Mouse (Mus musculus) CH12.LX (cell line): ENCODE data around the gene Timm23. TPM values are rescaled to one million over a fixed set of nuclear protein-coding genes. Genes with fewer than 3 reads are reported as not detected.

Experiments
- DNase-seq: peaks from one replicate; pipeline ENCODE4 v3.0.0-alpha.2; 2013; ENCODE audit errors: extremely low read depth
- H3K27ac ChIP-seq: 2 replicates; pipeline ENCODE4 v1.5.1; 2012; ENCODE audit warnings: low read depth, mild to moderate bottlenecking, control low read depth, moderate library complexity; ENCODE audit not compliant: insufficient read depth
- H3K27me3 ChIP-seq: replicated peaks from 2 replicates; pipeline ENCODE3; 2012; ENCODE audit warnings: inconsistent platforms
- H3K36me3 ChIP-seq, 2 experiments: replicated peaks in 1 of 2; 2 replicates each; pipeline versions ENCODE3 to v1.6.1; 2012; ENCODE audit warnings: inconsistent platforms in 1 of 2, low read length in 1 of 2, mild to moderate bottlenecking in 1 of 2, mixed read lengths in 1 of 2, moderate library complexity in 1 of 2; ENCODE audit not compliant: control insufficient read depth in 1 of 2, insufficient read depth in 1 of 2
- H3K4me1 ChIP-seq, 2 experiments: 2 replicates each; pipeline ENCODE4 v1.6.1; 2012; ENCODE audit warnings: inconsistent platforms in 1 of 2, moderate library complexity in 1 of 2; ENCODE audit not compliant: insufficient read depth in 2 of 2, control insufficient read depth in 1 of 2
- H3K4me2 ChIP-seq: 2 replicates; pipeline ENCODE4 v1.6.1; 2012; ENCODE audit warnings: low read depth, mild to moderate bottlenecking, control low read depth; ENCODE audit not compliant: poor library complexity, insufficient read depth, severe bottlenecking
- H3K4me3 ChIP-seq, 3 experiments: fragments of 150-350 bp in 1 of 3; sonication (generic) in 1 of 3; replicated peaks in 1 of 3; 2 replicates each; pipeline versions ENCODE3 to v1.5.1; 2011 to 2012; ENCODE audit warnings: low read depth in 2 of 3, low read length in 2 of 3, mild to moderate bottlenecking in 2 of 3, moderate library complexity in 2 of 3, control low read depth in 1 of 3, improper control_type of control experiment in 1 of 3, inconsistent platforms in 1 of 3, mixed read lengths in 1 of 3; ENCODE audit not compliant: poor library complexity in 1 of 3
- H3K79me2 ChIP-seq: replicated peaks from 2 replicates; pipeline ENCODE4 v1.6.1; 2012; ENCODE audit warnings: mild to moderate bottlenecking, moderate library complexity; ENCODE audit not compliant: control insufficient read depth, poor library complexity, insufficient read depth, severe bottlenecking; ENCODE audit errors: extremely low read depth
- H3K9ac ChIP-seq: 2 replicates; pipeline ENCODE4 v1.6.1; 2012; ENCODE audit warnings: low read depth, mild to moderate bottlenecking, control low read depth, moderate library complexity; ENCODE audit not compliant: insufficient read depth
- H3K9me3 ChIP-seq: replicated peaks from 2 replicates; pipeline ENCODE3; 2012; ENCODE audit warnings: low read length, inconsistent platforms, mixed read lengths
- CTCF ChIP-seq, 2 experiments: IDR thresholded peaks in 1 of 2; conservative IDR thresholded peaks in 1 of 2; 2 replicates each; pipeline ENCODE4 v1.5.1; 2011 to 2012; ENCODE audit warnings: low read depth in 2 of 2, low read length in 2 of 2, improper control_type of control experiment in 1 of 2, inconsistent platforms in 1 of 2, mild to moderate bottlenecking in 1 of 2, moderate library complexity in 1 of 2
- ELF1 ChIP-seq: IDR thresholded peaks from 2 replicates; pipeline ENCODE4 v1.6.1; 2014; ENCODE audit warnings: low read depth, mild to moderate bottlenecking, inconsistent platforms, low read length, improper control_type of control experiment
- GABPA ChIP-seq: IDR thresholded peaks from 2 replicates; pipeline ENCODE4 v1.6.1; 2012; ENCODE audit warnings: low read depth, low read length, improper control_type of control experiment, inconsistent platforms; ENCODE audit not compliant: insufficient replicate concordance
- JUN ChIP-seq: IDR thresholded peaks from 2 replicates; pipeline ENCODE4 v1.6.1; 2011; ENCODE audit warnings: low read depth, mild to moderate bottlenecking, low read length, improper control_type of control experiment, moderate library complexity; ENCODE audit not compliant: insufficient read depth
- MAFK ChIP-seq: IDR thresholded peaks from 2 replicates; pipeline ENCODE4 v1.6.1; 2011; ENCODE audit warnings: low read length, improper control_type of control experiment; ENCODE audit not compliant: insufficient replicate concordance
- MAZ ChIP-seq: IDR thresholded peaks from 2 replicates; pipeline ENCODE4 v1.6.1; 2012; ENCODE audit warnings: low read depth, mild to moderate bottlenecking, inconsistent platforms, low read length, improper control_type of control experiment, moderate library complexity
- MYC ChIP-seq: IDR thresholded peaks from 2 replicates; pipeline ENCODE4 v1.6.1; 2011; ENCODE audit warnings: low read depth, mild to moderate bottlenecking, improper control_type of control experiment, low read length
- NELFE ChIP-seq: IDR thresholded peaks from 2 replicates; pipeline ENCODE4 v1.6.1; 2011; ENCODE audit warnings: low read depth, low read length, improper control_type of control experiment
- NRF1 ChIP-seq: IDR thresholded peaks from 2 replicates; pipeline ENCODE4 v1.6.1; 2014; ENCODE audit warnings: low read depth, mild to moderate bottlenecking, inconsistent platforms, low read length, improper control_type of control experiment, moderate library complexity
- RAD21 ChIP-seq: IDR thresholded peaks from 2 replicates; pipeline ENCODE4 v1.6.1; 2011; ENCODE audit warnings: low read depth, mild to moderate bottlenecking, low read length, improper control_type of control experiment, moderate library complexity
- RCOR1 ChIP-seq: conservative IDR thresholded peaks from 2 replicates; pipeline ENCODE4 v1.6.1; 2012; ENCODE audit warnings: low read depth, mild to moderate bottlenecking, inconsistent platforms, low read length, improper control_type of control experiment
- TBP ChIP-seq: conservative IDR thresholded peaks from 2 replicates; pipeline ENCODE4 v1.6.1; 2011; ENCODE audit warnings: low read depth, low read length, improper control_type of control experiment
- TCF12 ChIP-seq: IDR thresholded peaks from 2 replicates; pipeline ENCODE4 v1.6.1; 2014; ENCODE audit warnings: low read depth, mild to moderate bottlenecking, inconsistent platforms, low read length, improper control_type of control experiment
- USF1 ChIP-seq: IDR thresholded peaks from 2 replicates; pipeline ENCODE4 v1.6.1; 2014; ENCODE audit warnings: low read depth, mild to moderate bottlenecking, inconsistent platforms, low read length, improper control_type of control experiment
- ZMIZ1 ChIP-seq: IDR thresholded peaks from 2 replicates; pipeline ENCODE4 v1.6.1; 2012; ENCODE audit warnings: low read depth, mild to moderate bottlenecking, inconsistent platforms, low read length, improper control_type of control experiment
- dilution Hi-C: fragments of 300-500 bp; cut with MboI; formaldehyde crosslinking; loops from 2 replicates; pipeline ENCODE4 v1.14.3; 2020; ENCODE audit warnings: low sequenced_read_pairs; ENCODE audit not compliant: extremely low pct_unique_long_range_greater_than_20kb, extremely low pct_ligation_motif_present
- in situ Hi-C: fragments of 300-500 bp; cut with MboI; formaldehyde crosslinking; loops from 3 replicates; pipeline ENCODE4 v1.14.3; 2019; ENCODE audit warnings: low sequenced_read_pairs, low pct_ligation_motif_present, low pct_unique_long_range_greater_than_20kb, mixed read lengths
- polyA plus RNA-seq: library from polyadenylated mRNA; unstranded; fragments of >175 nt; gene quantifications from 2 replicates; pipeline ENCODE4 v1.2.1, GENCODE M21; 2012; ENCODE audit warnings: low read depth; ENCODE audit not compliant: insufficient read length
- total RNA-seq, 2 experiments: library from RNA; depleted of rRNA; stranded (reverse); fragments of 300-350 nt in 1 of 2; fragments of >200 nt in 1 of 2; gene quantifications; 2 replicates each; pipeline ENCODE4 v1.2.3; 2012 to 2014

Timm23 gene
- total and polyA plus RNA-seq, 3 experiments = 285 to 558 (median 495) TPM

GRCm38 (mm10) chr14:32165278-32166061, 36.2 kb downstream of the Timm23 start (continued):
- TF ChIP-seq JUN (no peak), ELF1 (peak; percentile 34), ZMIZ1 (peak; percentile 87), MYC (no peak), RCOR1 (0 out of 2 replicates have a peak, but pooled peaks have one; percentile 18), RAD21 (no peak)

- Histone ChIP-seq H3K4me2 (peak overlapping the region; percentile 89; the same call in 1 of the 2 replicates), H3K27me3 (no peaks in the 10 kb centered on the region), H3K79me2 (peaks cover 74% of the 10 kb centered on the region), H3K27ac (peak overlapping the region; percentile 28; the same call in 1 of the 2 replicates), H3K9me3 (no peaks in the 10 kb centered on the region), H3K36me3 (peaks cover 0 to 10% of the 10 kb centered on the region in 2 experiments), H3K4me1 (peaks cover 2 to 68% of the 10 kb centered on the region in 2 experiments; a peak in 2 of 4 replicates), H3K4me3 (no peak overlapping the region), H3K9ac (peak overlapping the region; percentile 76; the same call in 1 of the 2 replicates)
- TF ChIP-seq MAFK = peak; percentile 82
- TF ChIP-seq TBP = 0 out of 2 replicates have a peak, but pooled peaks have one; percentile 21
- no peak for TF ChIP-seq TCF12
- TF ChIP-seq USF1 = no peak
- no peak for TF ChIP-seq MAZ
- TF ChIP-seq NELFE = no peak
- dilution Hi-C loops (no loop called here), in situ Hi-C loops (no loop called here)
- DNase-seq = no peak
Measured at GRCm38 (mm10) chr14:32164173-32165051, 37.3 kb downstream of the Timm23 start.

GRCm38 (mm10) chr14:32163203-32163888, 38.4 kb downstream of the Timm23 start:
- Histone ChIP-seq H3K9ac (no peak overlapping the region), H3K27ac (no peak overlapping the region), H3K4me3 (no peak overlapping the region), H3K79me2 (peaks cover 66% of the 10 kb centered on the region), H3K9me3 (peaks cover 4% of the 10 kb centered on the region), H3K4me1 (peaks cover 2 to 57% of the 10 kb centered on the region in 2 experiments; a peak in 2 of 4 replicates), H3K27me3 (no peaks in the 10 kb centered on the region), H3K4me2 (no peak overlapping the region), H3K36me3 (peaks cover 0 to 9% of the 10 kb centered on the region in 2 experiments)
- no peak for DNase-seq
- dilution Hi-C loops = no loop called here
- TF ChIP-seq GABPA = no peak
- 0 out of 4 replicates have a peak, but pooled peaks of 1 of the 2 experiments have one; percentile 11 for TF ChIP-seq CTCF (conservative IDR thresholded peaks at IDR 0.05 in 1 of 2, IDR thresholded peaks at IDR 0.05 in 1 of 2; ENCODE audit: low read depth in 2 of 2, low read length in 2 of 2)
- TF ChIP-seq RAD21 = peak; percentile 4; the same call in 1 of the 2 replicates
- TF ChIP-seq JUN = no peak
- no peak for TF ChIP-seq NRF1
- in situ Hi-C loops = no loop called here
